ENCODE assay signal across 9 mouse cellular contexts in the genomic region with DNA sequence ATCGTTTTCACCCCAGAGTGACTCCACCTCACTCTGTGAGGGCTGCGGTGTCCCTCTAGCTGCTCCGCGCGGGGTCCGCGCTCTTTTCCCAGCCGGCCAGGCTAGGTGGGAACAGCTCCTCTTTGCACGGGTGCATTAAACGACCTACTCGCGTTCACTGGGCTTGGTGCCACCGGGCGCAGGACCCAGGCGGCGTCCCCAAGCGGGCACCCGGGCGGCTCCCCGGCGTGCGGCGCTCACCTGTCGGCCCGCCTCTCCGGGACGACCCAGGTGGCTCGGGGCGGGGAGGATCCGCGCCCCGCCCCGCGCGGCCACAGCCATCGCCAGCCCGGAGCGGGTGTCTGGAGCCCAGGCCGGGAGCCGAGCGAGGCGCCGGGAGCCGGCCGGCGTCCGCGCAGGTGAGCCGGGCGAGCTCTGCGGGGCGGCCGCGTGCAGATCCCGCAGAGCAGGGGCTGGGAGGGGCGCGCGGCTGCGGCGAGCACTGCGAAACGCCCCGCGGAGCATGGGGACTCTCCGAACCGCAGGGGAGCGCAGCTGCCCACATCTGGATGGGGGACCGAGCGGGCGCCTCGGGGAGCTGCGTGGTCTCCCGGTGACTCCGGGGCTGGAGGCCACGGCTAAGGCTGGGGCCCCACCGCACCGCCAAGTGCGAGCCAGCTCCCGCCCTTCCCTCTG. TPM values are rescaled to one million over a fixed set of nuclear protein-coding genes. Genes with fewer than 3 reads are reported as not detected.
A peak's percentile ranks its signal among the peaks of the same experiment; 100 is the strongest.
DNase-seq lines count a peak whose midpoint lies in the region; ATAC-seq and TF ChIP-seq lines count a peak whose summit lies in the region.
"Had no signal": no experiment of that assay in that cellular context is flagged by ENCODE, and none has a peak within 500 bp of the region (broad histone marks: within the 10 kb centered on the region; RNA-seq: fewer than 3 reads in every experiment).

A gene (plus strand): TSS at position 313 of the 675 bp plus-strand sequence.

- H3K4me3 ChIP-seq in heart, embryonic 10.5 days: peak within 1 kb of the TSS; percentile 73
- peak within 1 kb of the TSS; percentile 77 for H3K4me3 ChIP-seq in forebrain, embryonic 10.5 days
- peak within 1 kb of the TSS; percentile 65 for H3K4me3 ChIP-seq in stomach, postnatal 0 days (ENCODE audit: low read depth, low read length)

- peak within 1 kb of the TSS; percentile 95 for H3K4me2 ChIP-seq in stomach, postnatal 0 days (replicated peaks; ENCODE audit: low read depth)

- ATAC-seq in stomach, postnatal 0 days (ENCODE audit: low FRiP score, low TSS enrichment): peak; percentile 92
- ATAC-seq: Patski had no signal

- peak within 1 kb of the TSS; percentile 77 for H3K9ac ChIP-seq in stomach, postnatal 0 days (ENCODE audit: low read length)

- WGBS in heart, embryonic 10.5 days: under 1% methylated on average over 79 of the region's 79 CpGs
- WGBS in forebrain, embryonic 10.5 days: under 1% methylated on average over 79 of the region's 79 CpGs
- WGBS in stomach, postnatal 0 days: 2% methylated on average over 76 of the region's 79 CpGs

- H3K9me3 ChIP-seq in heart, embryonic 10.5 days: no peaks in the 10 kb centered on the region
- H3K9me3 ChIP-seq in forebrain, embryonic 10.5 days: no peaks in the 10 kb centered on the region
- no peaks in the 10 kb centered on the region for H3K9me3 ChIP-seq in stomach, postnatal 0 days (ENCODE audit: control insufficient read depth, low read length)

- TF ChIP-seq EP300 in stomach, postnatal 0 days (optimal IDR thresholded peaks at IDR 0.05): no peak

- DNase-seq in heart, embryonic 10.5 days (ENCODE audit: low spot score): no peak
- no peak for DNase-seq in heart, postnatal 25 days (ENCODE audit: low spot score)
- DNase-seq in Muller cell, postnatal 12 days (ENCODE audit: inconsistent ontology term): peak; percentile 16
- peak; percentile 31 for DNase-seq in forebrain, embryonic 10.5 days (ENCODE audit: extremely low spot score, low spot score)
- peak; percentile 32 for DNase-seq in kidney, adult 9 months
- DNase-seq in lung, postnatal 25 days (ENCODE audit: low spot score): peak; percentile 24
- DNase-seq in stomach, postnatal 0 days (ENCODE audit: low spot score): peak; percentile 82
- DNase-seq in frontal cortex, adult 2 months (ENCODE audit: extremely low spot score in 1 of 2, low spot score in 1 of 2): no peak

- intact Hi-C loops in heart, postnatal 25 days (cut with DNase I): no loop called here

- H3K4me1 ChIP-seq in heart, embryonic 10.5 days: peaks cover 19% of the 10 kb centered on the region
- H3K4me1 ChIP-seq in forebrain, embryonic 10.5 days: peaks cover 21% of the 10 kb centered on the region
- H3K4me1 ChIP-seq in stomach, postnatal 0 days (replicated peaks; ENCODE audit: control insufficient read depth, insufficient read depth): no peaks in the 10 kb centered on the region

- H3K36me3 ChIP-seq in heart, embryonic 10.5 days: no peaks in the 10 kb centered on the region
- H3K36me3 ChIP-seq in forebrain, embryonic 10.5 days (replicated peaks): no peaks in the 10 kb centered on the region
- no peaks in the 10 kb centered on the region for H3K36me3 ChIP-seq in stomach, postnatal 0 days (ENCODE audit: control insufficient read depth, insufficient read depth, low read length)

- peak within 1 kb of the TSS; percentile 83 for H3K27ac ChIP-seq in heart, embryonic 10.5 days
- peak within 1 kb of the TSS; percentile 78 for H3K27ac ChIP-seq in forebrain, embryonic 10.5 days
- peak within 1 kb of the TSS; percentile 71 for H3K27ac ChIP-seq in stomach, postnatal 0 days (replicated peaks)

- TF ChIP-seq CTCF in stomach, postnatal 0 days (IDR thresholded peaks at IDR 0.05; ENCODE audit: low read depth): no peak

- H3K27me3 ChIP-seq in heart, embryonic 10.5 days (ENCODE audit: insufficient read depth, poor library complexity, severe bottlenecking): peaks cover 56% of the 10 kb centered on the region
- peaks cover 61% of the 10 kb centered on the region for H3K27me3 ChIP-seq in forebrain, embryonic 10.5 days (ENCODE audit: poor library complexity, severe bottlenecking)
- no peaks in the 10 kb centered on the region for H3K27me3 ChIP-seq in stomach, postnatal 0 days (ENCODE audit: control insufficient read depth, insufficient read depth, low read length)
- H3K27me3 ChIP-seq: Patski had no signal

RNA-seq across cellular contexts. Expression of the gene that starts here (rescaled TPM):
- polyA plus RNA-seq in heart, embryonic 10.5 days (2016; fragmentation: Nextera tagmentation; extraction: Ambion mirVana): 2.0 TPM in 2 replicates
- not detected for total RNA-seq in heart, postnatal 25 days (2021)
- 1.5 and 1.7 TPM in 2 replicates for polyA plus RNA-seq in forebrain, embryonic 10.5 days (2016; fragmentation: Nextera tagmentation; extraction: Ambion mirVana)
- polyA plus RNA-seq in stomach, postnatal 0 days (2015; fragmentation: Nextera tagmentation; extraction: Ambion mirVana): 31.2 and 31.8 TPM in 2 replicates
- polyA plus RNA-seq in frontal cortex, adult 2 months (2012; rRNA removed): 7.5 and 8.0 TPM in 2 replicates

Comparison
In these comparisons a context has a peak if more than half of its experiments do, and no peak if none do; other contexts are left out.
1. DNase-seq: peak in Muller cell, postnatal 12 days (single experiment), forebrain, embryonic 10.5 days (single experiment), kidney, adult 9 months (single experiment), lung, postnatal 25 days (single experiment) and stomach, postnatal 0 days (single experiment); none in heart, embryonic 10.5 days (single experiment), heart, postnatal 25 days (single experiment) and frontal cortex, adult 2 months (0 of 2).
2. Peak in every context shown above with its lines, with median percentiles within 50 percentile points of each other: H3K27ac ChIP-seq and H3K4me3 ChIP-seq.